Mouse (Mus musculus): ENCODE measurements at regions not wholly inside any gene's neighbourhood (a gene's known extent, or its start where the extent isn't known, plus 50 kb on each side); places are given as distances from the start of the nearest gene placed in this dataset.
"Not testable (repeated sequence)": the region's sequence is repeated elsewhere in the genome, so short reads cannot be mapped to it uniquely, and the experiment has no call there.

DNA sequence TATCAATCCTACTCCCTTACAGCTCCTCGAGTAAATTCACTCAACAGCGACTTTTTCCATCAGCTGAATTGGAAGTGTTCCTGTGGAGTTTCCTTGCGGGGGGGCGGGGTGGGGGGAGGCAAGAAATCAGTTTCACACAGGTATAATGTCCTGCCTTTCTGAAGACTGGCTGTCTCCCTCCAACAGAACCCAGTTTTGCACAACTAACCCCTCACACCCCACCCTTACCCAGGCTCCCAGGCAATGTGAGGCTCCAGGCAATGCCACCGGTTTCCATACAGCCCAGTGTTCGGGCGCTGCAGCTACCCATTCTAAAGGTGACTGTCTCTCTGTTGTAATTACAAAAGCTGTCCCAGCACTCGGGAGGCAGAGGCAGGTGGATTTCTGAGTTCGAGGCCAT, 95.1 kb upstream of the Map3k1 start:
- intact Hi-C loops (cut with DNase I; ENCODE audit: low total_unique reads) = no loop called here
- no peak for DNase-seq

DNA sequence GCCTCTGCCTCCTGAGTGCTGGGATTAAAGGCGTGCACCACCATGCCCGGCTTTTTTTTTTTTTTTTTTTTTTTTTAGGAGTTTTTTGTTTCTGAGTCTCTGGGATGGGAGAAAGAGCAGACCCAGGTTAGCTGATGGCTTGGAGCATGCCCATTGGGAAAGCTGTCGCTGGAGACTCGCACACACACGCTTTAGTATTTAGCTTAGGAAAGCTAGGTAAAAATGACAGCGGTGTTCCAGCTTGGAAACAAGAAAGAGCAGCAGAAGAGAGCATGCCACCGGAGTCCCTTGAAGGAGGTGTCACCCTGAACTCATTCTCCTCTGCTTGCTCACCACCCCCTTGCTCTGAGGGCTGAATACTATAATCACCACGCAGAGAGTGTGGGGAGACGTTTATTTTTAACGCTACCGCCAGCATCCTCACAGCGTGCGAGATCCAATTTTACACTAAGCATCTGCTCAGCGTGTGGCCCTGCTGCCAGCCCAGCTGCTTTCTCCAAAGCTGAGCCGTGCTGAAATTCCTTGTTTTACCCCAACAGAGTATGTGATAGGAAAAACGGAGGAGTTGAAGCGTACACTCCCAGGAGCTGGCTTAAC, 95.9 kb upstream of the Map3k1 start:
- no peak for DNase-seq
- intact Hi-C loops (cut with DNase I; ENCODE audit: low total_unique reads) = no loop called here

DNA sequence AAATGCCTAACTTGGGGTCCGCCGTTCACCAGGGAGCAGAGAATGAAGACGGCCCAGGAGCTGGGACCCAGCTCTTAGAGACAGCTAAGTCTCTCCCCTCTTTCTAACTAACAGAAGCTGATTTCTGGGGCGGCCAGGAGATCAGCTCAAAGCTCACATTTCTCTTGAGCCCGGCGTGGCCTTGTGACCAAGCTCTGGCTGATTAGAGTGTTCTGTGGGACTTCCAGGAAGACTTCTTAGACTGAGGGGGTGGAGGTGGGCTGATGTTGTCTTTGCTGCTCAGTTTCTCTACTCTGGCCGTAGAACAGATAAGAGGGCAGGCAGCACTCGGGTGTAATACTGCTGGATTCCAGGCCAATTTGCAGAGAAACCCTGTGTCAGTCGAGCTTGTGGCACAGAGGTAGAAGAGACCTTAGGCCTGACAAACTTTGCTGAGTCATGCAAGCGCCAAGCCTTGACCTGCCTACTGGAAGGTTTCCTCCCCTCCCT, 96.5 kb upstream of the Map3k1 start:
- no peak for DNase-seq
- intact Hi-C loops (cut with DNase I; ENCODE audit: low total_unique reads) = no loop called here

DNA sequence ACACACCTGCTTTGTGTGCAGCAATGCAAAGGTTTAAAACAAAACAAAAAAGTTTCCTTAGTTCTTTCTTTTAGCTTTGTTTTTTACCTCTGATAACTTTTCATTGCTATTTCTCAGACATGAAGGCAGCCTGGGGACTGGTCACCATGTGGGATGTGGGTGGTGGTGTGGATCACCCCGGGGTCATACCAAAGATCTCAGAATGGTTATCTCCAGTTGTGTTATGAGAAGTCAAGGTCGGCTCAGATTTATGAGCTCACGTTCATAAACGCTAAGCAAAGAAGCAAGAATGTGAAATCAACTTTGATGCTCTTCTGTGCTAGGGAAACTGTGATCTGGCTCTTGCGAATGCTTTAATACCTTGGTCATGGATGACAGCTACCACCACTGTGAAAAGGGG, 102.3 kb upstream of the Map3k1 start:
- intact Hi-C loops (cut with DNase I; ENCODE audit: low total_unique reads) = no loop called here
- DNase-seq = no peak

DNA sequence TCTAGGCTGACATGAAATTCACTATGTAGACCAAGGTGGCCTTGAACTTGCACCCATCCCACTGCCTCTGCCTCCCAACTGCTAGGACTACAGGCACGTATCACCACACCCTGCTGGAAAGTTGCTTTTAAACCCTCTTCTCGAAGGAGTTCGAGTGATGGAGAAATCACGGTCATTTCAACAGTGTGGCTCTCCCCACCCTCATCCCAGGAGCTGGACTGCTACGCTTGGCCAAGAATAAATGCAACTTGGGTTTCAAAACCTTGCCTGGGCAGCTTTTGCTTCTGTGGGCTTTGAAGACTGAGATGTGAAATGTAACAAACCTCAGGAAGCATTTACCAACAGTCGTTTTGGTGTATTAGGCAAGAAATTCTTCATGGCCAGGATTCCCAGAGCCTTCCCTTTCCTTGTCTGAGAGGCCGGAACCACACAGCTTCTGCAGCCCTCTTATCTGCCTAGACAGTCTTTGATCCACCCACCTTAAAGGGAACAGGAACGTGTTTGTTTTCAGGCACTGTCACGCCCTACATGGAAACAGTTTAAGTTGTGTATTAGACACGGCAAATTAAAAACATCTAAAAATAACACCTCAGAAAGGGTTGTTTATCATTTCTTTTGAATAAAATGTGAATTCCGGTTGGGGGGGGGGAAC, 103.0 kb upstream of the Map3k1 start:
- intact Hi-C loops (cut with DNase I; ENCODE audit: low total_unique reads) = no loop called here
- DNase-seq = no peak

DNA sequence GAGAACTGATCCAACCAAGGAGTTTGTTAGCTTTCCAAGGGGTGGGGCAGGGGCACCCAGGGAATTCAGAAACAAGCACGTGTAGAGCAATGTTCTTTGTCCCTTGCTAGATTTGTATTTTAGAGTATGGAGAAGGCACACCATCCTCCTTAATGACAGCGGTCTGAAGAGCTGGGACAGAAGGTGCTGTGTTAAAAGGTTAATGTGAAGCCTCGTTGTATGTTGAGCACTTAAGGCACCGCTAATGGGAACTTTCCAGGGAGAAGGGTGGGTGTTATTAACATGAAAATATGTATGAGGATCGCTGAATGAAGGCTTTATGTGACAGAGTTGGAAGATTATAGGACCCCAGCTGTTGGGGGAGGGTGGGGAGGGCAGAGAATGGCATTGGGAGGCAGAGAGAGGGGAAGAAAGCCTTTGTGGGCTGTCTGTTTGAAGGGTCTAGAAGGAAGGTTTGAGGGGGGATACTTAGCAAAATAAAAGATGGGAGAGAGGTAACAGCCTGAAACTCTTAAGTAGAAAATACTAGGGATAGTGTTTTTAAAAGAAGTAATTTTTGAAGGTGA, 105.6 kb upstream of the Map3k1 start:
- DNase-seq = no peak

DNA sequence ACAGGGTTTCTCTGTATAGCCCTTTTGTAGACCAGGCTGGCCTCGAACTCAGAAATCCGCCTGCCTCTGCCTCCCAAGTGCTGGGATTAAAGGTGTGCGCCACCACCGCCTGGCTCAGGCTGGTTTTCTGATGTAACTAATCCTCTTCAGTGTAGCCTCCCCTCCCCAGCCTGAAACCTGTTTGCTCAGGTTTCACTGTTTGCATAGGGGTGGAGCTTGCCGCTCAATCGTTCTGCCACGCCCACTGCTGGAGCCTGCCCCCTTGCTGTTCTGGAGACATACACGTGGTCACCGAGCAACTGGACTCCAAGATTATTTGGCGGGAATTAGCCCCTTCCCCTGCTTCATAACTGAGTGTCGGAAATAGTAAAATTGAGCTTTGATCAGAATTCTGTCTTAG, 110.6 kb upstream of the Map3k1 start:
- DNase-seq; intact Hi-C loops (cut with DNase I; ENCODE audit: low total_unique reads): not testable (repeated sequence)

More for the DNA sequence above, 105.6 kb upstream of the Map3k1 start:
- intact Hi-C loops (cut with DNase I; ENCODE audit: low total_unique reads) = no loop called here

DNA sequence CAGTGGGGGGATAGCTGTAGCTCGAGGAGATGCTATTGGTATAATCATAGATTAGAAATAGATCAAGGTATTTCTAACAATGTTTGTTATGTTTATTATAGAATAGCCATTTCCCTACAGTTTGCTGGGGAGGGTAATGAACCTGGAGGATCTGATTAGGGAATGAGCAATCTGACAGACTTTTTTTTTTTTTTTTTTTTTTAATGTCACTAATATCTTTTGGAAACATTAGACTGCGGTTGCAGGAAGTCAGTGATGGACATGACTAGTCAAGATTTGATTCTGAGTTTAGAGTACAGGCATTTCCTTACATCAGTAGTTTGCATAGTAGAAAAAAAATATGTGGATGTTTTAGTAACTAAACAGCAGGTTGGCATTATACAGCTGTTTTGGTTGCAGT, 111.7 kb upstream of the Map3k1 start:
- no peak for DNase-seq
- intact Hi-C loops (cut with DNase I; ENCODE audit: low total_unique reads) = no loop called here

DNA sequence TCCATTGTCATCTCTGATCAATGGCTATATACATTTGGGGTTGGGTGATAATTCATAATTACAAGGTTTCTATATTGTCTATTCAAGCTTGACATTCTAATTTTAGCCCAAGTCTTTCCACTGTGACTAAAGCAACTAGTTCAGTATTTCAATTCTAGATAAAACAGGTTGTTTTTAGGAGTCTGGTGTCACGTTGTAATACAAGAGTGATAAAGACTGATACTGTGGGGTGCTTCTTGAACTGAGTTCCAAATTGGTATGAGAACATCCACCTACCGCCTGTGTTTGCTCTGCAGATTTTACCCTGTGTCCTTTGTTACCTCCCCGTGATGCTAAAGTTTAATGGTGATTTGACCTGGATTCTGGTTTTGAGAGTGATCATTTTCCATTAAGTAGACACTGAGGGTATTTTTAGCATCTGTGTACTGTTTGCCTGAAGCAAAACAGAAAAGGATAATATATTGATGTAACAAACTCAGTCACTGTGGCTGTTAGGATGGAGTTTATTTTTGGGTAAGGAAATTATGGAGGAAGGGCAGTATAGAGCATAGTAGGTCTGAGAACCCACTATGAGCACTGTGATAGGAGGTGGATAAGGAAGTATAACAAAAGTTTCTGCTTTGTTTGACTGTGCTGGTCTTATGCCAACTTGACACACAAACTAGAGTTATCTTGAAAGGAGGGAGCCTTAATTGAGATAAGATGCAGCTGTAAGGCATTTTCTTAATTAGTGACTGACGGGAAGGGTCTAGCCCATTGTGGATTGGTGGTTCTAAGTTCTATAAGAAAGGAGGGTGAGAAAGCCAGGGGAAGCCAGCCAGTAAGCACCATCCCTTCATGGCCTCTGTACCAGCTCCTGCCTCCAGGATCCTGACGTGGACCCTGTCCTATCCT, 112.6 kb upstream of the Map3k1 start:
- no peak for DNase-seq
- intact Hi-C loops (cut with DNase I; ENCODE audit: low total_unique reads) = no loop called here

DNA sequence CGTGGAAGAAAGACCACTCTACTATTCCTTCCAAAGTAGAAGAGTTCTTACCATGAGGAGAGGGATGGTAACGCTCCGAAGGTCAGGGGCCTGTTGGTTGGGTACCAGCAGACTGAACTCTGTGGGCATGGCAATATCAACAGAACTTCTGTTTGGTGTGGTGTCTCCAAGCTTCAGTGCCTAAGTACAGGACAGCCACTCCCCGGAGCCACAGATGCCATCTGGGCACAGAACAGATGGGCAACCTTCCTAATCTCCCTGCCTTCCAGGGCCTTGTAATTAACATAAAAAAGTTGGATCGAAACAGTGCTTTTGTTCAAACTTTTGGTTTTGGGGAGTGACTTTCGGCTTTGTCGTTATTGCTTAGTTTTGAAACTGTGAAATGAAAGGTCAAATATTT, 116.6 kb upstream of the Map3k1 start:
- no peak for DNase-seq
- intact Hi-C loops (cut with DNase I; ENCODE audit: low total_unique reads) = no loop called here

DNA sequence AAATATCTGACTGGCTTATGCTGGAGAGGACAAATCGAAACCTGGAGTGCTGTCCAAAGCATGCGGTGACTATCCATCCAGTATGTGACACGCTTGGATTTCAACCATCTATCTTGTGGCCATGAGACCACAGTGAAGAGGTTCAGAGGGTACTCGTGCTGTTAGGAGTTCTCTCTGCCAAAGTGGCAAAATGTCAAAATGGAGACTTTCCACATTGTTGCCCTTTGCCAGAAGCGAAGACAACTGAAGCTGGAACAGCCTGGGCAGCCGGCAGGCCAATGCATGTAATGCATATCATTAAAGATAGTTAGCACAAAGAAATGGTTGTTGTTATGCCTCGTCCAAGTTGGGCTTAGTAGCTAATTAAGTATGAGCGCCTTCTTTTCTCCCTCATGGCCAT, 118.0 kb upstream of the Map3k1 start:
- intact Hi-C loops (cut with DNase I; ENCODE audit: low total_unique reads) = no loop called here
- no peak for DNase-seq

DNA sequence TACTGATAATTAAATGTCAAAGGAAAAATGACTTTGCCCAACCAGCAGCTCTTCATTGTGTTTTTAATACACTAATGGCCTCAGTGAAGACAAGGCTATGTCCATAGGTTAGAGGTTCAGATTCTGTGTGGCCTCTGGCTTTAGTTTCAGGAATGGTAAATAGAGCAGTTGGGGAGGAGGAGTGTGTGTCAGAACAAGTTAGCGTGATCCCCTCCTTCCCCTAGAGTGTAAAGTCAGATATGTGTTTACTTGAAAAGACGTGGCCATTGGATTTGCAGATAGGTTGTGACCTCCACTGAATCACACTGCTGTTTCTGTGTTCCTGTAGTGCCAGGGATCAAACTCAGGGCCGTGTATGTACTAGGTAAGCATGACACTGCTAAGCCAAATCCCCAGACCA, 118.7 kb upstream of the Map3k1 start:
- DNase-seq = no peak
- intact Hi-C loops (cut with DNase I; ENCODE audit: low total_unique reads) = no loop called here

DNA sequence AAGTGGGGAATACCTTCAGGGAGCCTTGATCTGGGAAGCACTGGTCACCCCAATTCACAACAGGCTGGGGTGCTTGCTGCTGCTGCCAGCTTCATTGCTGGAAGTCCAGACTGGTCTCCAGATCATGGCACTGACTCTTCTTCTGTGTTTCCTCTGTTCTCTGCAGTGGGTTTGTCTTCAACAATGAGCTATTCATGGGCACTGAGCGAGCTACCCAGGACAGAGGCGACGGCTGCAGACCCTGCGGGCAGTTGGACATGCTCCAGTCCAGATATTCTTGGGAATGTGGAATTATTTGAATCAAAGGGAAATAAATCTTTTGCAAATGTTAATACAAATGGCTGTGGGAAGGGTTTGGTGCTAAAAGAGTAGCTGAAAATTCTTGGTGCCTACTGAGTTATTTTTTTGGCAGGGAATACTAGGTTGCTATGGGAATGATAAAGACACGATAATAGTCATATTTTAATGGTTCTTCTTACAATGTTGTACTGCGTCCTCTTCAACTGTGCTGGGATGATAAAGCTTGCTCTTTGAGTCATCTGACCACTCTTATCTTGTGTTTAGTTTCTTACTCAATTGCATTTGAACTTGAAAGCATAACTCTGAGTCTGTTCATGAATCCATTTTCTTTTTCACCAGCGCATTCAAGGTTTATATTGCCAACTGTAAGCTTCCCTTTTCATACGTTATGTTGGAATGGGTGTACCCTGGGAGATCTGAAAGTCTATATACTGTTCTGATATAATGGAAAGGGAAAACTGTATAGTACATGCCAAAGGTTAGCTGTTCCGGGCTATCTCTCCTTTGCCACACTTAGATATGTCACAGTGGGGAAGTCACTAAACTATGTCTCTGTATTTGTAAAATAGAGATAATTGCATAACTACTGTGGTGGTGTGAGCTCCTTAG, 120.1 kb upstream of the Map3k1 start:
- no peak for DNase-seq
- intact Hi-C loops (cut with DNase I; ENCODE audit: low total_unique reads) = no loop called here

DNA sequence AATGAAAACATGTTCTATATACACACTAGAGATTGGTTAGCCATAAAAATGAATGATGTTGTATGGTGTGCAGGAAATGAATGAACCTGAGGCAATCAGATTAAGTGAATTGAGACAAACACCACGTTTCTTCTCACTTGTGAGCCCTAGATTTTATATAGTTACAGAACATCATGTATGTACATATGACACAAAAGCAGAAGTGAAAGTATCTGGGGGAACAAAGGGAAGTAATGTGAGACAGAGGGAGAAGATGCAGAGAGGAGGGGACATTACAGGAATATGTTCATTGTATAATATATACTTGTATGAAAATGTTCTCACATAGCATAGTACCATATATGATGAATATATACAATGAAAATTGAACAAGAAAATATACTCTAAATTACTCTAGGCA, 121.1 kb upstream of the Map3k1 start:
- no peak for DNase-seq
- intact Hi-C loops (cut with DNase I; ENCODE audit: low total_unique reads) = no loop called here

DNA sequence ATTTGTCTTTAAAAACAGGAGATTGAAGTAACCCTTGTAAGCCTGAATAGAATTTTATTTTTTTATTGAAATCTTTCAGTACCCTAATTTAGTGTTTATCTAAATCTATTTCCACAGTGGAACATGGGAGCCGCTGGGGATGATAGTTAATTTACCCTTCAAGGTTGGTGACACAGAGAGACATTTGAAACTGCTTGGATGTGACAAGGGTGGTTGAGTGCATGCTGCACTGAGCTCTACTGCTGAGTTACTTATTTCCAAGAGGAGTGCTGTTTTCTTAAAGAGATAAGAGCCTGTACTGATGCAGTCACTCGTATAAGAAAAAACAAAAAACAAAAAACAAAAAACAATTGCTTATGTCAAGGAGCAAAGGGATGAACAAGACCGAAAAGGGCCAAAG, 123.7 kb upstream of the Map3k1 start:
- no peak for DNase-seq
- intact Hi-C loops (cut with DNase I; ENCODE audit: low total_unique reads) = no loop called here

DNA sequence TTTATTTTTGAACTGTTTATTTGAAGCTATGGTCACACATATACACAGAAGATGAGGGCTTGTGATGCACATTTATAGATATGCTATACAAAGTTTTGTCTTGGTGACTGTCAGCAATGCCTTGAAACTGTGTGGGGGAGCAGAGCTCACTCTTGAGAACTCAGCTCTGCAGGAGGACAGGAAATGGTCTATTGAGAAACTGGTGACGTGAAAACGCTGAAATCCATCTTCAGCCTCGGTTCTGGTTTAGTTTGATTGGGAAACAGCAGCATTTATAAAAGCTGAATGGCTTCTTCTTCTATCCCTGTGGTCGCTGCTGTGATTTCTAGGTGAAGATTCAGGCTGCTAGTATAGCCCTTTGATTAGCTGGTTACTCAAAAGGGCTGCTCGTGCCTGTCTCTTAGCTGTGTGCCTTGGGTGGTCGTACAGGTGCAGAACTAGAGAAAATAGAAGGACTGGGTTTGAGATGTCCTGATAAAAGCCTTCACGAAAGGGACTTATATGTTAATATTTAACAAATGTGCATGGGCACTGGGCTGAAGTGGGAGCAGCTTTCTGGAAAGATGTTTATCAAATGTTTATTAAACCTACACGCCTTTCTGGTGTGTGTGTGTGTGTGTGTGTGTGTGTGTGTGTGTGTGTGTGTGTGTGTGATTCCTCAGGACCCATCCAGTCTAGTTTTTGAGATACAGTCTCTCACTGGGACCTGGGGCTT, 124.9 kb upstream of the Map3k1 start:
- intact Hi-C loops (cut with DNase I; ENCODE audit: low total_unique reads) = no loop called here
- DNase-seq = no peak

DNA sequence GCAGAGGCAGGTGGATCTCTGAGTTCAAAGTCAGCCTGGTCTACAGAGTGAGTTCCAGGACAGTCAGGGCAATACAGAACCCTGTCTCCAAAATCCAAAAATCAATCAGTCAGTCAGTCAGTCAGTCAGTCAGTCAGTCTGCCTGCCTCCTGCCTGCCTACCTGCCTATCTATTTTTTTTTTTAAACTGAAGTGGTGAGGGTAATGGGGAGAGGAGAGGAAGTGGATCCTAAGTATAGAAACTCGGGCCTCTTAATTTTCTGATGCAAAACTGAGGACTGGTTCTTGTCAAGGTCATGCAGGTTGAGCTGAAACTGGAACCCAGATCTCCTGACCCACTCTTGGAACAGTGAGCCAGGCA, 126.9 kb upstream of the Map3k1 start:
- intact Hi-C loops (cut with DNase I; ENCODE audit: low total_unique reads) = no loop called here
- DNase-seq = no peak

DNA sequence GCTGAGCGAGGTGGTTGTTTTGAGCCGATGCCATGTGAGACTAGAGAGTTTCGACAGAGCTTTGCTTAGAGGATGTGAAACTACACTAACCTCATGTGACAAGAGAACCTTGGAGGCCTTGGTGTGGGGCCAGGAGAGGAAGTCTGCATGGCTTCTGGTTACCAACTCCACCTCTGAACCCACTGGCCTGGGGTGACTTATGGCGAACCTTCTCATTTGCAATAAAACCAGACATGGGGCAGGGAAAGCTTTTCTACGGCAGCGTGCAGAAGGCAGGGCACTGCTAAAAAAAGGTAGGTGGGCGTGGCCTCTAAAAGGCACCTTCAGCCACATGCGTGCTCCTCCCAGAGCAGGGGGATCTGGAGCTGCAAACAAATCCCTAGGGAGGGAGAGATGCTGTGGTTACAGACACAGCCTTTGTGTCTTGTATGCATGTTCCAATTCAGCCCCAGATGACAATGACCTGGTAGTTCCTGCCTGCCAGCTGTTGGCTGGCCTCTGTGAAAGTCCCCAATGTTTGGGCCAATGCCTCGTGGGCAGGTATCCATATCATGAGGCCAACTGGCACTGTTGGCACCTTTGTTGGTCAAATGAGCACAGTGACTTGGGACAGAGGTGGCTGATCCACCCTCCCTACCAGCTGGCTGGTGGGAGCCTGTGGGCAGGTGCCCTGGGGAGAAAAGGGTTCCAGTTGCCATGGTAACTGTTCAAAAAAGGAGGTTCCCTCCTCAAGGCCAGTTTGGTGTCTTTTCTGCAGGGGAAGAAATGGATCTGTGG, 127.5 kb upstream of the Map3k1 start:
- DNase-seq = peak; percentile 52
- intact Hi-C loops (cut with DNase I; ENCODE audit: low total_unique reads) = no loop called here

All from gastrocnemius, postnatal 14 days (tissue).